18 mouse cellular contexts compared by ENCODE assay signal in the genomic region with DNA sequence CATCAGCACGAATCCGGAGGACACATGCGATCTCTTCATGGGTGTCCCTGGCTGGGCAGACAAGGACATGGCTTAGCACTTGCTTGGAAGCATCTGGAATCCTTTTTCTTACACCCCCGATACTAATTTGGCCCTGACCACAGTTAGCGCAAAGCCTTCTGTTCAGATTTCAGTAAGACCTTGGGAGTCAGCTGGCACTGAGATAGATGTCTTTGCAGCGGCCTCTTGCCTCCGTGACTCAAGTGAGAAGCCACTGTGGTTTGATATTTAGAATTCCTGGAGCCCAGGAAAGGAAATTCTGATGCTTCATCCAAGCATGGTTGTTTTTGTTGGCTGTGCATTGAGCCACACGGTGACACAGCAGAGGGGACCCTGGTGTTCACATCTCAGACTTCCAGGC.
"Had no signal": no experiment of that assay in that cellular context is flagged by ENCODE, and none has a peak within 500 bp of the region (broad histone marks: within the 10 kb centered on the region; RNA-seq: fewer than 3 reads in every experiment).

No protein-coding gene starts in this region.

- H3K4me1 ChIP-seq: kidney, embryonic 15.5 days; limb, embryonic 12.5 days; liver, embryonic 13.5 days; midbrain, embryonic 10.5 days; neural tube, embryonic 15.5 days had no signal

- H3K4me3 ChIP-seq: kidney, embryonic 15.5 days; limb, embryonic 12.5 days; liver, embryonic 13.5 days; midbrain, embryonic 10.5 days; myocyte; neural tube, embryonic 15.5 days had no signal

- DNase-seq: kidney, adult 2 months; kidney, postnatal 14 days; layer of hippocampus, adult 9-11 months; layer of hippocampus, postnatal 36 days; liver; liver, embryonic 13.5 days; lung, postnatal 4 days; midbrain, embryonic 14.5 days; retina, postnatal 1 day; right cerebral cortex, postnatal 4 days; spleen, adult 18-20 months; thymus, adult 18-20 months; thymus, postnatal 14 days had no signal
